Mouse (Mus musculus) liver, adult 2 months (tissue): ENCODE measurements at regions not wholly inside any gene's neighbourhood (a gene's known extent, or its start where the extent isn't known, plus 50 kb on each side); places are given as distances from the start of the nearest gene placed in this dataset.

Source experiments
- CTCF ChIP-seq: fragments of 200-500 bp; IDR thresholded peaks from 2 replicates; pipeline ENCODE4 v1.5.1; 2011; ENCODE audit warnings: low read depth, low read length, control low read depth
- POLR2A ChIP-seq: fragments of 200-500 bp; IDR thresholded peaks from 2 replicates; pipeline ENCODE4 v1.6.1; 2011; ENCODE audit warnings: low read length, control low read depth; ENCODE audit not compliant: insufficient read depth; ENCODE audit errors: extremely low read depth

DNA sequence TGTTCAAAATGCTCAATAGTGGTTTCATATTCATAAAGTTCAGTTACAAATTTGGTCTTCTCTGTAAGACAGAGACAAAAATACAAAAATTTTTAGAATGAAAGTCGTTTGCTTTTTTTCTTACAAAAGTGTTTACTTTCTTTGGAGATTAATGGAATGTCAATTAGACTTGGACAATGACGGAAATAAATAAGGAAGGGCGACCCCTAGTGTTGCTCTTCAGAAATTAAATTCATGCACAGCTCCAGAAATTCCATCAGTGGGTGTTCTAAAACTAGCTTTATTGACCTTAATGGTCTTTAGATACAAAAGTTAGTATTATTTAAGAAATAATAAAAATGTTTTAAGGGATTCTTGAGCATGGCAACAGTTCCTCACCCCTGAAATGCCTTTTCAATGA is 141.8 kb upstream of the Lama2 start:
- TF ChIP-seq CTCF = peak; percentile 50
- TF ChIP-seq POLR2A = no peak
